Mouse (Mus musculus) heart, adult 9 months (tissue): ENCODE results near the gene Tmem178b.

ENCODE experiments used
- DNase-seq, 2 experiments: peaks; one replicate each; pipeline ENCODE4 v3.0.0; 2022; ENCODE audit warnings: low spot score in 2 of 2

Tmem178b gene

GRCm38 (mm10) chr6:40015711-40016460, 142.8 kb downstream of the Tmem178b start:
- no peak for DNase-seq

- DNase-seq = no peak
These were observed 146.3 kb downstream of the Tmem178b start for GRCm38 (mm10) chr6:40019396-40019795.

- no peak for DNase-seq
These were observed 150.7 kb downstream of the Tmem178b start for GRCm38 (mm10) chr6:40023592-40024335.

- no peak for DNase-seq
These were observed 151.4 kb downstream of the Tmem178b start for GRCm38 (mm10) chr6:40024336-40024934.

- DNase-seq = no peak
These were observed 159.8 kb downstream of the Tmem178b start for GRCm38 (mm10) chr6:40032901-40033300.

GRCm38 (mm10) chr6:40033935-40034334, 160.9 kb downstream of the Tmem178b start:
- DNase-seq = no peak

- no peak for DNase-seq
These were observed 176.2 kb downstream of the Tmem178b start for GRCm38 (mm10) chr6:40048969-40049908.

- DNase-seq = no peak
These were observed 176.9 kb downstream of the Tmem178b start for GRCm38 (mm10) chr6:40049909-40050484.

- DNase-seq = no peak
These were observed 178.6 kb downstream of the Tmem178b start for GRCm38 (mm10) chr6:40051698-40052097.

- no peak for DNase-seq
These were observed 179.5 kb downstream of the Tmem178b start for GRCm38 (mm10) chr6:40052593-40052992.

- peak in 1 of 2 experiments; percentile 2 for DNase-seq
These were observed 186.4 kb downstream of the Tmem178b start for GRCm38 (mm10) chr6:40059466-40059865.

GRCm38 (mm10) chr6:40061327-40062189, 188.5 kb downstream of the Tmem178b start:
- DNase-seq = no peak

GRCm38 (mm10) chr6:40062190-40062501, 189.1 kb downstream of the Tmem178b start:
- DNase-seq = no peak

- DNase-seq = no peak
These were observed 190.4 kb downstream of the Tmem178b start for GRCm38 (mm10) chr6:40063438-40063837.

GRCm38 (mm10) chr6:40063899-40064298, 190.8 kb downstream of the Tmem178b start:
- DNase-seq = no peak

GRCm38 (mm10) chr6:40064342-40064741, 191.3 kb downstream of the Tmem178b start:
- no peak for DNase-seq

- DNase-seq = no peak
These were observed 195.4 kb downstream of the Tmem178b start for GRCm38 (mm10) chr6:40068467-40068866.

- DNase-seq = no peak
These were observed 197.9 kb downstream of the Tmem178b start for GRCm38 (mm10) chr6:40071007-40071406.

GRCm38 (mm10) chr6:40076089-40076488, 203.0 kb downstream of the Tmem178b start:
- no peak for DNase-seq

- DNase-seq = no peak
These were observed 203.7 kb downstream of the Tmem178b start for GRCm38 (mm10) chr6:40076670-40077313.
